Mouse (Mus musculus): Measurements from ENCODE around the gene Pheta1. TPM values are rescaled to one million over a fixed set of nuclear protein-coding genes. Genes with fewer than 3 reads are reported as not detected.

Pheta1 gene
- 48.1 and 50.5 TPM in 2 replicates for polyA plus RNA-seq (2016; fragmentation: Nextera tagmentation; extraction: Ambion mirVana)

GRCm38 (mm10) chr5:121848743-121849142, at the start of gene Pheta1:
Gene Pheta1, plus strand, starts transcription at chr5:121848984.
- H3K9me3 ChIP-seq (replicated peaks): no peaks in the 10 kb centered on the region
- H3K27me3 ChIP-seq: peaks cover 19% of the 10 kb centered on the region
- peaks cover 27% of the 10 kb centered on the region for H3K36me3 ChIP-seq
- WGBS: under 1% methylated on average over 25 of the region's 42 CpGs
- peaks cover 33% of the 10 kb centered on the region for H3K4me1 ChIP-seq
- peak within 1 kb of the TSS; percentile 65 for H3K4me2 ChIP-seq (replicated peaks)
- peak within 1 kb of the TSS; percentile 85 for H3K9ac ChIP-seq
- peak within 1 kb of the TSS; percentile 80 for H3K4me3 ChIP-seq
- H3K27ac ChIP-seq: peak within 1 kb of the TSS; percentile 70
- ATAC-seq (ENCODE audit: low FRiP score): peak; percentile 88

- Histone ChIP-seq H3K4me3 (no peak overlapping the region), H3K9ac (no peak overlapping the region), H3K4me2 (replicated peaks) (no peak overlapping the region), H3K4me1 (no peaks in the 10 kb centered on the region), H3K9me3 (replicated peaks) (no peaks in the 10 kb centered on the region), H3K36me3 (peaks cover 54% of the 10 kb centered on the region), H3K27ac (0 out of 2 replicates have a peak overlapping the region, but pooled peaks have one; percentile 23), H3K27me3 (no peaks in the 10 kb centered on the region)
- WGBS: 91% methylated on average over 3 of the region's 3 CpGs
- ATAC-seq (ENCODE audit: low FRiP score): no peak
Observed at GRCm38 (mm10) chr5:121807186-121807585, 41.6 kb upstream of the Pheta1 start.

- Histone ChIP-seq H3K9me3 (replicated peaks) (no peaks in the 10 kb centered on the region), H3K36me3 (peaks cover 54% of the 10 kb centered on the region), H3K4me1 (no peaks in the 10 kb centered on the region), H3K9ac (no peak overlapping the region), H3K27me3 (no peaks in the 10 kb centered on the region), H3K4me3 (no peak overlapping the region), H3K27ac (no peak overlapping the region), H3K4me2 (replicated peaks) (no peak overlapping the region)
- WGBS: 92% methylated on average over 2 of the region's 2 CpGs
- ATAC-seq (ENCODE audit: low FRiP score): no peak
Observed at GRCm38 (mm10) chr5:121808202-121808601, 40.6 kb upstream of the Pheta1 start.

GRCm38 (mm10) chr5:121809667-121810224, 39.0 kb upstream of the Pheta1 start:
- no peaks in the 10 kb centered on the region for H3K27me3 ChIP-seq
- H3K9me3 ChIP-seq (replicated peaks): no peaks in the 10 kb centered on the region
- H3K4me1 ChIP-seq: no peaks in the 10 kb centered on the region
- no peak overlapping the region for H3K9ac ChIP-seq
- no peak overlapping the region for H3K4me3 ChIP-seq
- H3K27ac ChIP-seq: no peak overlapping the region
- no peak for ATAC-seq (ENCODE audit: low FRiP score)
- H3K4me2 ChIP-seq (replicated peaks): no peak overlapping the region
- WGBS: 80% methylated on average over 5 of the region's 5 CpGs
- H3K36me3 ChIP-seq: peaks cover 52% of the 10 kb centered on the region

- H3K36me3 ChIP-seq: peaks cover 49% of the 10 kb centered on the region
Observed at GRCm38 (mm10) chr5:121810331-121811151, 38.2 kb upstream of the Pheta1 start.

GRCm38 (mm10) chr5:121811485-121811931, 37.3 kb upstream of the Pheta1 start:
- WGBS: 91% methylated on average over 5 of the region's 5 CpGs
- H3K4me1 ChIP-seq: no peaks in the 10 kb centered on the region
- H3K27ac ChIP-seq: no peak overlapping the region
- no peak overlapping the region for H3K9ac ChIP-seq
- peaks cover 59% of the 10 kb centered on the region for H3K36me3 ChIP-seq
- ATAC-seq (ENCODE audit: low FRiP score): no peak
- H3K9me3 ChIP-seq (replicated peaks): no peaks in the 10 kb centered on the region
- no peak overlapping the region for H3K4me3 ChIP-seq
- H3K27me3 ChIP-seq: no peaks in the 10 kb centered on the region
- no peak overlapping the region for H3K4me2 ChIP-seq (replicated peaks)

More at GRCm38 (mm10) chr5:121810331-121811151, 38.2 kb upstream of the Pheta1 start:
- no peak overlapping the region for H3K4me2 ChIP-seq (replicated peaks)
- H3K4me1 ChIP-seq: no peaks in the 10 kb centered on the region
- 86% methylated on average over 17 of the region's 17 CpGs for WGBS
- H3K9me3 ChIP-seq (replicated peaks): no peaks in the 10 kb centered on the region
- H3K27ac ChIP-seq: no peak overlapping the region
- H3K9ac ChIP-seq: no peak overlapping the region
- no peak overlapping the region for H3K4me3 ChIP-seq
- no peaks in the 10 kb centered on the region for H3K27me3 ChIP-seq
- ATAC-seq (ENCODE audit: low FRiP score): no peak

- whole genome bisulfite sequencing: 91% methylated on average over 7 of the region's 7 CpGs
- no peak overlapping the region for H3K27ac ChIP-seq
Observed at GRCm38 (mm10) chr5:121812526-121813243, 36.1 kb upstream of the Pheta1 start.

GRCm38 (mm10) chr5:121813744-121814143, 35.0 kb upstream of the Pheta1 start:
- Histone ChIP-seq H3K4me3 (no peak overlapping the region), H3K36me3 (peaks cover 81% of the 10 kb centered on the region), H3K27ac (no peak overlapping the region), H3K4me1 (no peaks in the 10 kb centered on the region), H3K9me3 (replicated peaks) (no peaks in the 10 kb centered on the region), H3K4me2 (replicated peaks) (no peak overlapping the region), H3K9ac (no peak overlapping the region), H3K27me3 (no peaks in the 10 kb centered on the region)
- 94% methylated on average over 10 of the region's 10 CpGs for WGBS
- ATAC-seq (ENCODE audit: low FRiP score): no peak

More at GRCm38 (mm10) chr5:121812526-121813243, 36.1 kb upstream of the Pheta1 start:
- H3K9me3 ChIP-seq (replicated peaks): no peaks in the 10 kb centered on the region
- H3K27me3 ChIP-seq: no peaks in the 10 kb centered on the region
- no peaks in the 10 kb centered on the region for H3K4me1 ChIP-seq
- ATAC-seq (ENCODE audit: low FRiP score): no peak
- peaks cover 71% of the 10 kb centered on the region for H3K36me3 ChIP-seq
- no peak overlapping the region for H3K9ac ChIP-seq
- H3K4me3 ChIP-seq: no peak overlapping the region
- H3K4me2 ChIP-seq (replicated peaks): no peak overlapping the region

GRCm38 (mm10) chr5:121815067-121815466, 33.7 kb upstream of the Pheta1 start:
- H3K9me3 ChIP-seq (replicated peaks): no peaks in the 10 kb centered on the region
- H3K4me2 ChIP-seq (replicated peaks): no peak overlapping the region
- WGBS: 73% methylated on average over 3 of the region's 3 CpGs
- H3K9ac ChIP-seq: no peak overlapping the region
- peaks cover 88% of the 10 kb centered on the region for H3K36me3 ChIP-seq
- H3K27ac ChIP-seq: no peak overlapping the region
- no peaks in the 10 kb centered on the region for H3K27me3 ChIP-seq
- no peaks in the 10 kb centered on the region for H3K4me1 ChIP-seq
- ATAC-seq (ENCODE audit: low FRiP score): no peak
- no peak overlapping the region for H3K4me3 ChIP-seq

- Histone ChIP-seq H3K27me3 (no peaks in the 10 kb centered on the region), H3K36me3 (peaks cover 81% of the 10 kb centered on the region), H3K9me3 (replicated peaks) (no peaks in the 10 kb centered on the region), H3K4me2 (replicated peaks) (no peak overlapping the region), H3K4me3 (no peak overlapping the region), H3K27ac (no peak overlapping the region), H3K9ac (no peak overlapping the region), H3K4me1 (no peaks in the 10 kb centered on the region)
- ATAC-seq (ENCODE audit: low FRiP score): no peak
- WGBS: 92% methylated on average over 8 of the region's 8 CpGs
Observed at GRCm38 (mm10) chr5:121815867-121816380, 32.9 kb upstream of the Pheta1 start.

GRCm38 (mm10) chr5:121816611-121817010, 32.2 kb upstream of the Pheta1 start:
- no peak for ATAC-seq (ENCODE audit: low FRiP score)
- Histone ChIP-seq H3K4me1 (no peaks in the 10 kb centered on the region), H3K9me3 (replicated peaks) (no peaks in the 10 kb centered on the region), H3K27me3 (no peaks in the 10 kb centered on the region), H3K27ac (no peak overlapping the region), H3K4me3 (no peak overlapping the region), H3K4me2 (replicated peaks) (no peak overlapping the region), H3K9ac (no peak overlapping the region), H3K36me3 (peaks cover 74% of the 10 kb centered on the region)
- 96% methylated on average over 2 of the region's 2 CpGs for WGBS

- Histone ChIP-seq H3K27ac (no peak overlapping the region), H3K27me3 (no peaks in the 10 kb centered on the region), H3K9ac (no peak overlapping the region), H3K4me1 (no peaks in the 10 kb centered on the region), H3K9me3 (replicated peaks) (no peaks in the 10 kb centered on the region), H3K4me3 (no peak overlapping the region), H3K36me3 (peaks cover 65% of the 10 kb centered on the region), H3K4me2 (replicated peaks) (no peak overlapping the region)
- WGBS: 91% methylated on average over 9 of the region's 9 CpGs
- ATAC-seq (ENCODE audit: low FRiP score): no peak
Observed at GRCm38 (mm10) chr5:121817551-121817950, 31.2 kb upstream of the Pheta1 start.
